Mouse (Mus musculus) adrenal gland, adult 8-10 months (tissue): ENCODE results near the gene Slc35g3. TPM values are rescaled to one million over a fixed set of nuclear protein-coding genes. Genes with fewer than 3 reads are reported as not detected.

Source experiments
- DNase-seq: peaks from one replicate; pipeline ENCODE4 v3.0.0; 2022
- total RNA-seq, 4 experiments: library from RNA; stranded (reverse); gene quantifications; 2 replicates each; pipeline ENCODE4 v1.2.4; 2022

Gene Slc35g3
- not detected for total RNA-seq

DNA sequence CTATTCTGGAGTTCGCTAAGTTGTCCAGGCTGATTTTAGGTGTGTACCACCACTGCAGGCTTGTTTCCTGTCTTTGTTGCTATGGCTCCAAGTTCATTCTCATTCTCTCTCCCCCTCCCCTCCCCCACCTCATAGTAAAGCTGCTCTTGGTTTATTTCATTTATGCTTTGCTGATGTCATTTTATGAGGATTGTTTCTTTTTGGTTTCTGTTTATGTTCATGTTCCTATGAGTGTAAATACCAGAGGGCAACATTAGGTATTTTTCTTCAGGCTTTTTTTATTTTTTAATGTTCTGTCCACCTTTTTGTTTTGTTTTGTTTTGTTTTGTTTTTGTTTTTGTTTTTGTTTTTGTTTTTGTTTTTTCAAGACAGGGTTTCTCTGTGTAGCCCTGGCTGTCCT lies at the start of gene Slc35g3:
TSS of gene Slc35g3 (minus strand) at position 101 of the 400 bp plus-strand sequence.
- no peak for DNase-seq

DNA sequence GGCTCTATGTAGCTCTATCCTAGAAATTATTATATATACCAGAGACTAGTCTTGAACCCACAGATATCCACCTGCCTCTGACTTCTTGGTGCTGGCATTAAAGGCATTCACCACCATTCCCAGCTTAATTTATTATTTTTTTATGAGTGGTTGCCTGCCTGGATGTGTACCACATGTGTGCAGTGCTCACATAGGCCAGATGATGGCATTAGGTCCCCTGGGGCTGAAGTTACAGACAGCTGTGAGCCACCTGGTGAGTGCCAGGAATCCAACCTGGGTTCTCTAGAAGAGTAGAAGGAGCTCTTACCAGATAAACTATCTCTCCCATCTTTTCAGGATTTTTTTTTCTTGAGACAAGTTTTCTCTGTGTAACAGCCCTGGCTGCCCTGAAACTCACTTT lies 48.5 kb upstream of the Slc35g3 start:
- no peak for DNase-seq

DNA sequence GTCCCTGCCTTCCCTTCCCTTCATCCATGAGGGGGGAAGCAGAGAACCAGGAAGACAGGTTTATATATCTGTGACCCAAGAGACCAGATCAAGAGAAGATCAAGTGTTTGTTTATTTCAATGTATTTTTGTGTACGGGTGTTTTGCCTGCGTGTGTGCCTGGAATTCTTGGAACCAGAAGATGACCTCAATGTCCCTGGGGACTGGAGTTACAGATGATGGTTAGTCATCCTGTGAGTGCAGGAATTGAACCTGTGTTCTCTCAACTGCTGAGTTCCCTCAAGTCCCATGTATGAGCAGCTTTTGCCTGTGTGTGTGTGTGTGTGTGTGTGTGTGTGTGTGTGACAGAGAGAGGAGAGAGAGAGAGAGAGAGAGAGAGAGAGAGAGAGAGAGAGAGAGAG lies 45.9 kb upstream of the Slc35g3 start:
- DNase-seq: no peak

DNA sequence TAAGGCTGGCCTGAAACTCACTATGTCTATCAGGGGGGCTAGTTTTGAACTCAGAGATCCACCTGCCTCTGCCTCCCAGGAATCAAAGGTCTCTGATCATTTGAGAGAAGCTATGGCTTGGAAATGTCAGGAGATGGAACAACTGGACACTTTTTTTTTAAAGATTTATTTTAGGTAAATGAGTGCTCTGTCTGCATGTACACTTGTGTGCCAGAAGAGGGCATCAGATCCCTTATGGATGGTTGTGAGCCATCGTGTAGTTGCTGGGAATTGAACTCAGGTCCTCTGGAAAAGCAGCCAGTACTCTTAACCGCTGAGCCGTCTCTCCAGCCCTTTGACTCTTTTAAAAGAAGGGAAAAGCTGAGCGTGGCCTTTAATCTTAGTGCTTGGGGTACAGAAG lies 44.6 kb upstream of the Slc35g3 start:
- no peak for DNase-seq

DNA sequence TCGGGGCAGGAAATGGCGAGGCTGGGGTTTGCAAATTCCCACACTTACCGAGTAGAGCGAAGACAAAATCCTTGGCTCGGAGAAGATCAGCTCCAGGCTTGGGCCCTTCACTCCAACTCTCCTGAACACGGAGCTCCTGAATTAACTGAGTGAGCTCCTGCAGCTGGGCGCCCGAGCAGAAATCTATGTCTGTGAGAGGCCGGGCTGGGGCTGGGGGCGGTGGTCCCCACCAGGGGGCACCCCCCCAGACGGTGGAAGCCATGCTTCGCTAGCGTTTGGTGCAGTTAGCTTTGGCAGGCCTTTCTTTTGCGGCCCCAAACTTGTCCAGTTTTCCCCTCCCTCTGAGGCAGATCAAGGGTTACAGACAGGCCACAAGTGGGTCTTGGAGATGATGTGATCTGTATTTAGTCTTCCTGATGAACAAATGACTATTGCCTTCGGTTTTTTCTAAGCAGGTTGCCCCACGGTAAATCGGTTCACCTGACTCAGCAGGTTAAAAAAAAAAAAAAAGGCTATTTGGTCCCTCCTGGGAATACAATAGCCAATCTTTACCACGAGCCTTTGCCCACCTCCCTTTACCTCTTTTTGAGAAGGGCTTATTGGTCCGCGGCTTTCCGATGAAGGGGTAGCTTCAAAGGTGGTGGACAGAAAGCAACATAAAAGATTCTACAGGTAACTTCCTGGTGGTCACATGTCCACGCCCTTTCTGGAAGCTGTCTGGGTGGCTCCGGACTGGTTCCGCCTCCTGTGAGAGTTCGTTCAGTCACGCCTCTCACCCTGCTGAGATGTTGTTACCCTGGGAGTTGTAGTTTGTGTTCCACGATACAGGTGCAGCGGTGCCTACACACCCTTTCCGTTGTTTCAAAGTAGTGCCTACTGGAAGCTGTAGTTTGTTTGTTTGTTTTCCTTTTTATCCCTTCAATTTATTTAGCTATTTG lies 43.5 kb upstream of the Slc35g3 start, which contains the start of gene Tmem102:
TSS of gene Tmem102 (minus strand) at position 653 of the 938 bp plus-strand sequence.
- no peak for DNase-seq

DNA sequence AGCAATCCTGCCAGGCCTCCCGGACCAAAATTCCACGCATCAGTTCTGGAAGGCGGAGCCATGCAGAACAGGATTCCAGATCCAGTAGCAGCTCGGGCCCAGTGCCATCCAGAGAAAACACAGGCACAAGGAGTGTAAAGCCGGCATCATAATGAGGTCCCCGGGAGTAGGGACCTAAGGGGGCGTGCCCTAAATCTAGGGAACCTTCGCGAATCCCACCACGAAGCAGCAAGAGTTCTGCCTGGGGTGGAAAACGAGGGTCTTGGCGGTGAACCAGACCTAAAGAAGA lies 42.8 kb upstream of the Slc35g3 start:
- DNase-seq: no peak

DNA sequence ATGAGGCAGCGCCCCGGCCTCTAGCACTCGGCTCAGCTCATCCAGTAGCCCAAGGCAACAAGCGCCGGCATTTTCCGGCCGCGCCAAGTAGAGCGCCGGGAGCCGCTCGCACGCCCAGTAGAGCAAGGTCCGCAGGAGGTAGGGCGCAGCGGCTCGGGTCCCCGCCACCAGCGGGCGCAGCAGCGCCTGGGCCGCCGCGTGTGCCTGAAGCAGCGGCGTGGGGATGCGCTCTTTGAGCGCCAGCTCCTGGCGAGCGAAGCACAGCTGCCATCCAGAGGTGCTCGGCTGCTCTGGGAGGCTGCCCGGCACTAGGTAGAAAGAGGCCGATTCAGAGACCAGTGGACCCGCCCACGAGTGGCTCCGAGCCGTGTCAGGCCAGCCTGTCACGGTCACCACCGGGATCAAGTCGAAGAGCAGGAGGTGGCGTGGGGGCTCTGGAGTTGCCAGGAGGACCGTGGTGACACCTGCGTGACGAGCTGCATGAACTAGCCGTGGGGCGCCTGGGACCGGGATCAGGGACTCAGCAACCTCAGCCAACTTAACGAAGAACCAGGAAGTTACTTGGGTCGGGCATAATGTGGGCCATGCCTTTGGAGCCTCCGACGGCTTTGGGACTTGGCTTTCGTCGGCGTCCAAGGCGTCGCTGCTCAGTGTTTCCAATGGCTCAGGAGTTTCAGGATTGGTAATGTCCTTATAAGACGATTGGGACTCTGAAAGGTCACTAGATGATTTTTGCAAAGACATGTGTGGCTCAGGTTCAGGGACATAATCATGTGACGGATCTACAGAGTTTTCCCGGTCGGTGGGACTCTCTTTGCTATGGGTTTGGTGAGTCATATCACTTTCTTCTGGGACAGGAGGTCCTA lies 42.3 kb upstream of the Slc35g3 start:
- DNase-seq: peak; percentile 77

DNA sequence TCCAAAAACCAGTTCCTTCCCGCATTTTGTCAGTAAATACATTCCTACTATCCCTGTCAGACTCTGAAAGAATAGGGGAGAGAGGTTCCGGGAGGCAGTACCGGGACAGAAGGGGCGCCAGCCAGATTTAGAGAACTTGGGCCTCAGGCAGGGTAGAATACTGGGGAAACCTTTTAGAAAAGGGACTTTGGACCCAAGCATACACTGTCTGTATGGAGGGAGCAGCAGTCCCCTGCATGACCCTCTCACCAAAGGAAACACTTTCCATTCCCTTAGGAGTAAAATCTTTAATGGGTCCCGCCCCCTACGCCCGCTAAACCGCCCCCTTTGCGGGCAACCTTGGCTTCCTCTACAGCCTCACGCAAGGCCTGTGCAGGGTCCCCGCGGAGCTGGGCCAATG lies 41.6 kb upstream of the Slc35g3 start:
- DNase-seq: no peak

DNA sequence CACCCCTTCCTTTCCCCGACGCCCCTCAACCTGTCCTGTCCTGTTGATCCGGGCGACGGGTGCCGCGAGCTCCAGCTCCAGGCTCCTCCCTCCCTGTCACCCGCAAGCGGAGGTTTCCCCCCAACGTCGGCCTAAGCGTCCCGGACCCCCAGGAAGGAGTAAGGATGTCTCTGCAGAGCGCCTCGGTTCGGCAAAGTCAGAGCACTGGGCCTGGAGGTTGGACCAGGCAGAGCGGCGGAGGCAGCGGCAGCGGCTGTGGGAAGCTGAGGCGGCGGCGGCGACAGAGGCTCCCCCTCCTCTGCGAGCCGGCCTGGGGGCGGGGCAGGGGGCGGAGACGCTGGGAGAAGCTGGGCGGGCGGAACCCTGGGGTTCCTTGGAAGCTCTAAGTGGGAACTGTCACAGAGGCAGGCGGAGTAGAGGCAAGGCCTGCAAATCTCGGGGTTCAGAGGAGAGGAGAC lies 40.9 kb upstream of the Slc35g3 start:
- DNase-seq: peak; percentile 81

DNA sequence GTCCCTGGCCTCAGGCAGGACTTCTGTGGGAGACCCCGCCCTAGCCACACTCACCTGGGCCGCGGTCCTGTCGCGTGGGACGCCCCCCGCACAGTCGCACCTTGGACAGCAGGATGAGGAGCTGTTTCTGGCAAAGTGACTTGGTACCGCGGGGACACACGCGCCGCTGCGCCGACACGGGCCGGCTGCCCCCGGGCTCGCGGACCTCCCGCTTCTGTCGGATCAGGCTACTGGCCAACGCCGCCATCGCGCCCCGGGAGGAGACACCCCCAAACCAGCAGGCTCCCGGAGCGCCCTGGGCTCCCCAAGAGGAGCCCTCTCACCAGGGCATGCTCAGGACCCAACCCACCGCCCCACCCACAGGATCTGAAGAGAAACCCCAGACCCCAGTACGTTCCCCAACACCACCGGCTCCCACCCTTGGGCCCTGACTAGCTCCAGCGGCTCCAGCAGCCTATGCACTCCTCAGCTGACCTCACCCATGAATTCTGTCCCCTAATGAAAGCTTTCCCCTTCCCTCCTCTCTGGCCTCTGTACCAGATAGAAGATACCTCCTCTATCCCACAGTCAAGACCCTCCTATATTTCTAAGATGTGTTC lies 39.7 kb upstream of the Slc35g3 start, which contains the start of gene Fgf11:
TSS of gene Fgf11 (minus strand) at position 479 of the 599 bp plus-strand sequence.
- no peak for DNase-seq

DNA sequence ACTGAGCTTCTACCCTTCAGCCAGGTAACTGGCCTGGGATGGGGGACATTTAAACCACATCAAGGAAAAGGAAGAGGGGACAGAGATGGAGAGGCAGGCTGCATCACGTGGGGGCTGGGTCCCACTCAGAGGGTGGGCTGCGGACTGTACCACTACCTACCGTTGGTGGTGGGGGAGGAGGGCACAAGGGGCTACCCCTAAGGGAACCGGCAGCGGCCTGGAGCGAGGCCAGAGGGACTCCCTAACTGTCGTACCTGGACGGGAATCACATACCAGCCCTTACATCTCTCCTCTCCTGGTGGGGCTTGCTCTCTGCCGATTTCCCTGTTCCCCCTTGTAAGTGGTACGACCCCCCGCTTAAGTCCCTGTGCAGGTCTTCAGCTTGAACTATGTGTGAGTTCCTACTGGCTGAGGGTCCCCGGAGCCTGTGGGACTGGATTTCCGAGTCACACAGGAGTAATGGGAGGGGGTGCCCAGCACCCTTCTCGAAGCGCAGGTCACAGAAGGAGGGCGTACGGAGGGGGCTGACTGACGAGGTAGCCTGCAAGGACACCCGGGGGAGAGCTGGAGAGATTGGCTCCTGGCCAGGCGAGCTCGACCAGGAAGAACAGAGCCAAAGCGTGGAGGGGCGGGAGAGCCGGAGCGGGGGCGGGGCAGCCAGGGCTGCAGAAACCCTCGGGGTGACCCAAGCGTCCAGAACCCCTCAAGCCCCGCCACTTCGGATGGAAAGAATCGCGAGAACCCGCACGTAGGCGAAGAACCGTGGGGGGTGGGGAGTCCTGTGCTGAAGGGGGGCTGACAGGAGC lies 38.8 kb upstream of the Slc35g3 start:
- no peak for DNase-seq

DNA sequence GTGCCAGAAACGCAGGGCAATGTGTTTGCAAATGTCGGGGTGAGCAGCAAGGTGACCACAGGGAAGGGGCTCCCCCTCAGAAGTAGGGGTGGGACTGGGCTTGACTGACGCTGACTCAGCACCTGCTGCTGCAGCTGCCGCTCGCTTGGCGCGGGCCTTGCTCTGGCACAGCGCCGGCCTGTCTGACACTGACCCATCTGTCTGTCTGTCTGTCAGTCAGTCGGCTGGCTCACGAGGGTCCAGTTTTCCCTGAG lies 38.3 kb upstream of the Slc35g3 start:
- DNase-seq: no peak

DNA sequence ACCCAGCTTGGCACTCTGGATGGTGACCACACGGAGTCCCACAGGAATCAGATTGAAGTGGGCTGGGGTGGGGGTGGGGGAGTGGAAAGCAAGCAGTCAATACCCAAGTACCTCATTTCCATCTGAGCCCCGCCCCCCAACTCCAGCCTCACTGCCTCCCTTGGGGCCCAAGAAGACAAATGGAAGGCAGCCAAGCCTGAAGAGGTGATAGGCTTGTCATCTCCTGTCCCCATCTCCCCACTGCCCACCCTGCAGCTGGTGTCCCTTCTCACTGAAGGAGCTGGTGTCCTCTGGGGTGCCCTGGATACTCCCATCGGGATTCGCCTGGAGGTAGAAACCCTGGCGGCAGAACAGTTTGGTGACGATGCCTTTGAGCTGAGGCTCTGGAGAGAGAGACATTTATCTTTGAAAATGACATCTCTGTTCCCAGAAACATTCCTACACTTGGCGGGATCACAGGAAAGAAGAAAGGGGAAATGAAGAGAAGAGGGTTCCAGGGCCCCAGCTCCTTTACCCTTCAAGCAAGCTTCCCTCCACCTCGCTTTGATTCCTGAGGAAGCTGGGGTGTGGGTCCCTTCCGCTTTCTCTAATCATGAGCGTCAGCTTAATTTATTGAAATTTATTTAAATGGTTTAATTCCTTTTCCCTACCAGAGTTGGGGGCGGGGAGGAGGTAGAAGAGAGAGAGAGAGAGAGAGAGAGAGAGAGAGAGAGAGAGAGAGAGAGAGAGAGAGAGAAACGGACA lies 37.8 kb upstream of the Slc35g3 start:
- no peak for DNase-seq

DNA sequence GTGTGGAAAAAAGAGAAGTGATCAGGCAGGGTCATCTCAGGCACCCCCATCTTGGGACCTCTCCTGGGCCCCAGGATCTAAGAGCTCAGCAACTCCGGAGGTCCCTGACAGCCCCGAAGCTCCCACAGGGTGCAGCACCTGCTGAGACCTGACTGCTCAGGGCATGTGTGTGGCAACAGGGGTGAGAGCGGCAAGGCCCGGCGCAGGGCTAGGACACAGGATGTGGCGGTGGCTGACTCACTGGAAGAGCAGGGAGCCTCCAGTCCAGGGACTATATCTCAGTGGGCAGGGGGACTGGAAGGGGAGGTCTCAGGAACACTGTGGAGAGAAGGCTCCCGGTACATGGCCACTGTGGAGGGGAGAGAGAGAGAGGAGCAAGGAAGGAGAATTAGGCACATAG lies 36.2 kb upstream of the Slc35g3 start:
- no peak for DNase-seq

DNA sequence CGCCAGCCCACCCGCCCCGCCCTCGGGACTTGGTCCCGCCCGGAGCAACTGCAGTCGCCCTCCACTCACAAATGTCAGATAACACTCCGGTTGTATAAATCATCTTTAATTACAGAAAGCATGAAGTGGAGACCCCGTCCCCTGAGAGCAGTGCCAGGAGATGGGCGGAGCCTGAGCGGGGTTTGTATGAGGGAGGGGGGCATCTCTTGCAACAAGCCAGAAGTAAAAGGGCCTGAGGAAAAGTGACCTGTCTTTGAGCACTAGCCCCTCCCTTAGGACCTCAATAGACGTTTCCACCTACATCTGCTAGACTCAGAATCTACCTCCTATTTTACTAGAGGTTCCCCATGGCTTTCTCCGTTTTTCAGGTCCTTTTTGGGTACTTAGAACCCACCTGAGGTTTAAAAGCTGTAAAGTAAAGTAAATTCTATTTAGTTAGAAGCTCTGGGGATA lies 34.2 kb upstream of the Slc35g3 start:
- no peak for DNase-seq

DNA sequence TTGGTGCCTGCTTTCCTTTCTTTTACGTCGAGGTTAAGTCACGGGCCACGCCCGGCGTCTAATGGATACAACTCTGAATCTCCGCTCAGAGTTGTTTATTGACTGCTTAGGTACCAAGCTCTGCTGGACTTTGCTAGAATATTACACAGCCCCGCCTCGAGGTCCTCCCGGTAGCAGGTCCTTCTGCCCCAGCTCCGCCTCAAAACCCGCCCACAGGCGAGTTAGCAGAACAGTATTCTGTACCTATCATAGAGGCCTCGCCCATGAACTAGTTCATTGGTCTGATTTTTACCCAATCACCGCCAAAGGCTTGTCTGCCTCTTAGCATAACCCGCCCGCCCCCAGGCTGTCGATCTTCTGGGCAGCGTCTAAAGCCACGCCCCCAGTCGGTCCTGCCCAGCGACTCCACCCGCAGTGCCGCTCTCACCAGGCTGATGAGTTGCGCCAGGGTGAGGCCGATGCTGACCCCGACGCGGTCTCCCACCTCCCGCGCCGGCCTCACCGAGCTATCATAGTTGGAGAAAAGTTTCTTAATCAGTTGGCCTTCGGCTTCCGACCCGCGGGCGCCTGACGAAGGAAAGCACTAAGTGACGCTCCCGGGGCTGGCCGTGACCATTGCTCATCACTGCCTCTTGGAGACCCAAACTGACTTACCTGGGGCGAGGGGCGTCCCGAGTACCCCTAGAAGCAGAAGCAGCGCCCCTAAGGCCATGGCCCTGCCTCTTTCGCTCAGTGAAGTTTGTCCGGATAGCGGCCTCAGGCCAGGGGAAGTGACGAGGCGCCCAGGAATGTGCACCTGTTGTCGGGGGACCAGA lies 33.6 kb upstream of the Slc35g3 start, which contains the start of gene Chrnb1:
TSS of gene Chrnb1 (minus strand) at position 776 of the 815 bp plus-strand sequence.
- DNase-seq: peak; percentile 96

DNA sequence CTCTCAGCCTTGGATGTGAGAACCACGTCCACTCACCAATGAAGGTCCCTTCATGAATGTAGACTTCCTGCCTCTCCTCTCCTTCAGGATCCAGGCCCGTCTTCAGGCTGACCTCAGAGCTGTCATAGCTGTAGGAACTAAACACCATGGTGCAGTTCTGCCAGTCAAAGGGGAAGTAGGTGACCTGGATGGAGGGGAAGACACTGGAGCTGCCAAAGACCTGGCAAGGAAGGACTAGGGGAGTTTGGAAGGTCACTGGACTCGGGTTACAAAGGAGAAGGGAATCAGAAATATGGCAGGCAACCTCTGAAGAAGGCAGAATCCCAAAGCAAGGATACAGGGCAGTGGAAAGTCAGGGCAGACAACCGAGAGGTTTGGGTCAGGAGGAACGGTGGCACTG lies 31.7 kb upstream of the Slc35g3 start:
- no peak for DNase-seq

DNA sequence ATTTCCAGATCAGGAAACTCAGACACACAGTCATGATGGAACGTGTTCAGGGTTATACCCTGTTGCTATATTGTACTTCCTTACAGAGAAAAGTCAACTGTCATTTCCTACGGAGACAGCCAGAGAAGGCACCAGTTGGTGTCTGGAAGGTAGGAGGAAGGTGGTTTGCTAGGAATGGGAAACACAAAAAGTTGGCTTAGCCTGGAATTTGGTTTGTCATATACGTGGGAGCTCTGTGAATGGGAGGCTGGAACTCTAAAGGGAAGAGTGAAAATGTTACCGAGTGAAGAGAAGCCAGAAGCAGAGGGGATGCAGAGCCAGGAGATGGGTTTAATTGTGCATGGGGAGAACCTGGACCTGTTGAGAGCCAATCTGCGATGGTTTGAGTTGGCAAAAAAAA lies 29.7 kb upstream of the Slc35g3 start:
- DNase-seq: no peak

DNA sequence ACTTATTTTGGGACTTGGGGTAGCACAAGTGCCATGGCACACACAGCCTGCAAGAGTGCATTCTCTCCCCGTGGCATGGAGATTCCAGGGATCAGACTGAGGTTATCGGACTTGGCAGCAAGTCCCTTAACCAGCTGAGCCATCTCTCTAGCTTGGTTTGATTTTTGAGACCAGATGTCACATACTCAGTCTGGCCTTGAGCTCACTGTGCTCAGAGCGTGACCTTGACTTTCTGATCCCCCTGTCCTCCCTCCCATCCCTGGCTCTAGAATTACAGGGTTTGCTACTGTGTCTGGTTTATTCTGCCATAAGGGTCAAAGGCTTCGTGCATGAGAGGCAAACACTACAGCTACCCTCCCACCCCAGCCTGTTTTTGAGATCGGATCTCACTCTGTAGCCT lies 27.7 kb upstream of the Slc35g3 start:
- DNase-seq: no peak

DNA sequence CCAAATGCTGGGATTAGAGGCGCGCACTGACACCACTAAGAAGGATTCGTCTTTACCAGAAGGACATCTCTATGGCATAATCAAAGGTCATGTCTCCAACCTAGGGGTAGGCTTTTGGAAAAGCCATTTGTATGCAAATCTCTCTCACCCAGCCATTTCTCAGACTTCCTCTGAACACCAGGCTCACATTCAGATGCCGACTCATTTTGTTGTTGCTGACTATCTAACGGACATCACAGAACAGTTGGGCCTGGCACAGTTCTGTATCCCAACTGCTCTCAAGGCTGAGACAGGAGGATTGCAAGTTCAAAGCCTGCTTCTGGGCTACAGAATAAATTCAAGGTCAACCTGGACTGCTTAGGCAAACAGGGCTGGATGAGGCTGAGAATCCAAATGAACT lies 25.5 kb upstream of the Slc35g3 start:
- DNase-seq: no peak
